Mouse (Mus musculus) heart, adult 2 months (tissue): ENCODE data around the gene Odf3l2. TPM values are rescaled to one million over a fixed set of nuclear protein-coding genes. Genes with fewer than 3 reads are reported as not detected.

Source experiments
- DNase-seq, 2 experiments: peaks; one replicate each; pipeline ENCODE4 v3.0.0; 2021
- H3K27ac ChIP-seq: fragments of 200-600 bp; 2 replicates; pipeline ENCODE4 v1.8.1; 2022
- H3K27me3 ChIP-seq: fragments of 200-500 bp; 2 replicates; pipeline ENCODE4 v1.6.1; 2012; ENCODE audit warnings: mild to moderate bottlenecking, low read length, inconsistent platforms, mixed read lengths; ENCODE audit not compliant: control insufficient read depth, insufficient read depth
- H3K36me3 ChIP-seq: fragments of 200-500 bp; 2 replicates; pipeline ENCODE4 v1.6.1; 2012; ENCODE audit warnings: low read length, inconsistent platforms; ENCODE audit not compliant: control insufficient read depth, insufficient read depth
- H3K4me1 ChIP-seq: fragments of 200-500 bp; 2 replicates; pipeline ENCODE4 v1.6.1; 2011; ENCODE audit warnings: low read length; ENCODE audit not compliant: control insufficient read depth, insufficient read depth
- H3K4me3 ChIP-seq: fragments of 200-600 bp; 2 replicates; pipeline ENCODE4 v1.8.1; 2022
- H3K79me2 ChIP-seq: fragments of 200-500 bp; replicated peaks from 2 replicates; pipeline ENCODE4 v1.6.1; 2012; ENCODE audit warnings: mild to moderate bottlenecking, inconsistent platforms, low read length, moderate library complexity, mixed read lengths; ENCODE audit not compliant: control insufficient read depth, insufficient read depth
- H3K9ac ChIP-seq: fragments of 200-500 bp; 2 replicates; pipeline ENCODE4 v1.6.1; 2012; ENCODE audit warnings: low read depth, mild to moderate bottlenecking, control low read depth, inconsistent platforms, low read length, mixed read lengths
- CTCF ChIP-seq: fragments of 200-600 bp; IDR thresholded peaks from 2 replicates; pipeline ENCODE4 v1.8.1; 2022; ENCODE audit warnings: antibody characterized with exemption, mild to moderate bottlenecking, moderate library complexity
- EP300 ChIP-seq: fragments of 200-500 bp; IDR thresholded peaks from 2 replicates; pipeline ENCODE4 v1.6.1; 2011; ENCODE audit warnings: low read depth, low read length, control low read depth; ENCODE audit not compliant: insufficient read depth
- POLR2A ChIP-seq: fragments of 200-500 bp; IDR thresholded peaks from 2 replicates; pipeline ENCODE4 v1.6.1; 2011; ENCODE audit warnings: mild to moderate bottlenecking, low read depth, low read length, control low read depth; ENCODE audit not compliant: insufficient read depth
- WGBS: fragments of 180-500 bp; shearing (Covaris S2); methylation state at CpG from one replicate; pipeline ENCODE4 v1.1.7; 2018; 5-methylcytosine and 5-hydroxymethylcytosine counted together
- intact Hi-C: fragments of 180-260 bp; cut with DNase I; formaldehyde crosslinking; loops from one replicate; pipeline ENCODE4 v1.15.1; 2025
- polyA plus RNA-seq: library from polyadenylated mRNA; depleted of rRNA; stranded (reverse); fragments of >200 nt; gene quantifications from 2 replicates; pipeline ENCODE4 v1.2.3, GENCODE M21; 2012
- total RNA-seq, 2 experiments: library from RNA; stranded (reverse); gene quantifications; 2 replicates each; pipeline ENCODE4 v1.2.3; 2021

The Odf3l2 gene
- total and polyA plus RNA-seq, 3 experiments, result not detected

GRCm38 (mm10) chr10:79606537-79606936, 39.0 kb downstream of the Odf3l2 start:
- no peak overlapping the region for H3K4me3 ChIP-seq
- no peak overlapping the region for H3K9ac ChIP-seq
- DNase-seq, result no peak
- 0 out of 2 replicates have a peak, but pooled peaks cover 1% of the 10 kb centered on the region for H3K27me3 ChIP-seq
- TF ChIP-seq CTCF, result no peak
- TF ChIP-seq POLR2A, result no peak
- TF ChIP-seq EP300, result no peak
- no peak overlapping the region for H3K27ac ChIP-seq
- 47% methylated on average over 4 of the region's 4 CpGs for WGBS
- H3K4me1 ChIP-seq, result no peaks in the 10 kb centered on the region
- H3K79me2 ChIP-seq, result no peaks in the 10 kb centered on the region
- intact Hi-C loops, result no loop called here
- H3K36me3 ChIP-seq, result no peaks in the 10 kb centered on the region

DNA sequence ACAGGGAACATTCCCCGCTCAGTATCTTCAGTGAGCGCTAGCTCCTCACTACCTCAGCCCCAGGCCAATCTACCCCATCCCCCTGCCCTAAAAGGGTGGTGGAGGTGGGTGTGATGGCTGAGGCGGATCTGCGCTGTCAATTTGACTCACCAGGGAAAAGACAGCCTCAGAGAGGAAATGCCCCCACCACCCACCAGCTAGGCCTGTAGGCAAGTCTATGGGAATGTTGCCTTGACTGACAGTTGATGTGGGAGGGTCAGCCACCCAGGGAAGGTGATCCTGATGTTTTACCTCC, 47.7 kb downstream of the Odf3l2 start:
- H3K4me3 ChIP-seq, result no peak overlapping the region
- no peaks in the 10 kb centered on the region for H3K79me2 ChIP-seq
- no peak for DNase-seq
- no peak overlapping the region for H3K9ac ChIP-seq
- TF ChIP-seq CTCF (no peak), POLR2A (no peak), EP300 (no peak)
- H3K27ac ChIP-seq, result no peak overlapping the region
- intact Hi-C loops, result no loop called here
- H3K27me3 ChIP-seq, result no peaks in the 10 kb centered on the region
- no peaks in the 10 kb centered on the region for H3K4me1 ChIP-seq
- no peaks in the 10 kb centered on the region for H3K36me3 ChIP-seq
- WGBS, result 68% methylated on average over 4 of the region's 4 CpGs

DNA sequence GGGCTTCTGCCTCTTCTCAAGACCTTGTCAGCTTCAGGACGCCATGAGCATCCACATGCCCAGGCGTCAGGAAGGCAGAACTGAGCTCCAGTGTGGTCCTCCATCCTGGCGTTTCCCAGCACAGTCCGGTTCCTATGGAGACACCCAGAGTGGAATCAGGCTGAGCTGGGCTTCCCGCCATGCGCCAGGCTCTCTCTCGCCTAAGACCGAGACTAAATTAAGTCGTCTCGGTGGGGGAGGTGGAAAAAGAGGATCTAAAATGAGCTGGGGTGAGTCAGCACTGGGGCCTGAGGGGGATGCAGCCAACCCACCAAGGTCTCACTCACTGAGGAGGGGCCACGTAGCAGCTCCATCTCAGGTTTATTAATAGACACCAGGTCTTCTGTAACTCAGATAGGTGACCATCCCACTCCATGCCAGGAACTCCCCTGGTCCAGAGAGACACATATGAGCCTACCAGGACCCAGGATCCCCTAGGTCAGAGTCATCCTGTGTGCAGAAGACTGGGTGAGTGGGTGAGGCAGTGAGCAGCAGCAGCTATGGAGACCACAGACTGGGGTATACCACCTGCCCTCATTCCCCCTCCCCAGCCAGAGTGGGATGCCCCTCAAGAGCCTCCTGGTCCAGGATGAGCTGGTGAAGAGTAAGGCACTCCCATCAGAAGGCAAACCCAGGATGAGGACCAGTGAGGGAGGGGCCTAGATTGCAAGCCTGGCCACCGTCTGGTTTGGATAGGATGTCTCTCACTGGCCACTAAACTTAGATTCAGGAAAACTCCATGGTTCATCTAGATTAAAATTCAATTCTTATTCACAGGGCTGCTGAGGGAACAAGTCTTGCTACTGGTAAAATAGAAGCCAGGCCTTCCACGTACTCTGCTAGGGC, 48.2 kb downstream of the Odf3l2 start:
- H3K27me3 ChIP-seq, result no peaks in the 10 kb centered on the region
- no peak overlapping the region for H3K27ac ChIP-seq
- no peaks in the 10 kb centered on the region for H3K79me2 ChIP-seq
- 22% methylated on average over 13 of the region's 13 CpGs for WGBS
- no peak for DNase-seq
- TF ChIP-seq EP300 (no peak), POLR2A (no peak), CTCF (no peak)
- intact Hi-C loops, result no loop called here
- H3K9ac ChIP-seq, result no peak overlapping the region
- H3K4me3 ChIP-seq, result no peak overlapping the region
- no peaks in the 10 kb centered on the region for H3K4me1 ChIP-seq
- no peaks in the 10 kb centered on the region for H3K36me3 ChIP-seq

DNA sequence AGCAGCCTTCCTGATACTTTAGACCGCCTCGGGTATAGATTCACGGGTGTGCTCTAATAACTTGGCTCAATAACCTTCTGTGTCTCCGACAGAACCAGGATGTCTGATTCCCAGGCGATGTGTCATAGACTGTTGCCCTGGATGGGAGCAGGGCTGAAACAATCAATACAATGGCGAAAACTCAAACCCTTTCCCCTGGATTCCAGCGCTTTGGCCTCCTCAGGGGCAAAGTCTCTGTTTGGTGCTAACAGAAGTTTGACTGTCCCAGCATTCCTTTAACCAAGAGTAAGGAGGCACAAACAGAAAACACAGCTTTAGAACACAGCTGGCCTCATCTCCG, 50.0 kb downstream of the Odf3l2 start:
- no peaks in the 10 kb centered on the region for H3K36me3 ChIP-seq
- 52% methylated on average over 8 of the region's 8 CpGs for WGBS
- H3K27ac ChIP-seq, result no peak overlapping the region
- H3K4me1 ChIP-seq, result no peaks in the 10 kb centered on the region
- TF ChIP-seq POLR2A (no peak), CTCF (no peak), EP300 (no peak)
- no peaks in the 10 kb centered on the region for H3K79me2 ChIP-seq
- no peak for DNase-seq
- intact Hi-C loops, result loop anchor here (1.0 to 2.0 kb wide), 2 partner anchors 54 to 73 kb away; partner anchors contain the start of gene Tpgs1
- no peak overlapping the region for H3K4me3 ChIP-seq
- no peak overlapping the region for H3K9ac ChIP-seq
- no peaks in the 10 kb centered on the region for H3K27me3 ChIP-seq

DNA sequence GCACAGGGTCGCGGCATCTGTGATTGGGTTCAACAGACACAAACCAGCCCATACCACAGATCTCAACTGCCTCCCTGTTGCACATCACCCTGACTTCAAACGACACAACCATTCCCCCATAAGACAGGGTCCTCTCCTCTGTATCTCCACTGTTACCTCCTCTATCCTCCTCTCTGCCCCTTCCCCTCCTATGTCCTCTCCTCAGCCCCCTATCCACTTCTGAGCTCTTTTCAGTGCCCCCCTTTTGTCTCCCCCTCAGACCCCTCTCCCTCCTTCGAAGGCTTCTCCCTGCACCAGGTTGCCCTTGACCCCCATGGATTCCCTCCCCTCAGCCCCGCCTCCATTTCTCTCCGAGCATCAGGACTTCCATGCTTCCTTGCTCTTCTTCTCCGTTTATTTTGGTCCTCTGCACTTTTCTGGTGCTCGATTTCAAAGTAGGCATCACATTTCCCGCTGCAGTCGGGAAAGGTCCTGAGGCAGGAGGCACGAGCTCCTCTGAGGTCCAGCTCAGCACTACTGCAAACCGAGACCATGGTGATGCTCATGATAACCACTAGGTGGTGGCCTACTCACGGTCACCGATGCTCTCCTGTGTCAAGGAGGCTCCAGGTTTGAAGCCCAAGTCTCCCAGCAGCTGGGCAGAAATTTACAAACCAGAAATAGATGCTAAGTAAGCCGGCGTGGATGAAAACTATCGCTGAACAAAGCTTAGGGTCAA, 50.5 kb downstream of the Odf3l2 start:
- H3K27ac ChIP-seq, result no peak overlapping the region
- no peaks in the 10 kb centered on the region for H3K79me2 ChIP-seq
- no peak overlapping the region for H3K9ac ChIP-seq
- TF ChIP-seq EP300, result peak; percentile 91
- peak; percentile 90 for TF ChIP-seq CTCF
- TF ChIP-seq POLR2A, result no peak
- no peaks in the 10 kb centered on the region for H3K27me3 ChIP-seq
- peak; percentile 38 to 49 for DNase-seq
- WGBS, result 17% methylated on average over 17 of the region's 17 CpGs
- H3K4me1 ChIP-seq, result no peaks in the 10 kb centered on the region
- no peaks in the 10 kb centered on the region for H3K36me3 ChIP-seq
- intact Hi-C loops, result loop anchor here (1.0 to 2.0 kb wide), 2 partner anchors 54 to 74 kb away; partner anchors contain the start of gene Tpgs1
- H3K4me3 ChIP-seq, result no peak overlapping the region

- H3K79me2 ChIP-seq, result no peaks in the 10 kb centered on the region
- intact Hi-C loops, result loop anchor here (2.0 kb wide), 1 partner anchor 75 kb away; the partner anchor contains the start of gene Tpgs1
Observed at GRCm38 (mm10) chr10:79594111-79594510, 51.4 kb downstream of the Odf3l2 start.

More at GRCm38 (mm10) chr10:79594111-79594510, 51.4 kb downstream of the Odf3l2 start:
- TF ChIP-seq CTCF (no peak), POLR2A (no peak), EP300 (no peak)
- 32% methylated on average over 6 of the region's 6 CpGs for WGBS
- Histone ChIP-seq H3K27me3 (no peaks in the 10 kb centered on the region), H3K36me3 (no peaks in the 10 kb centered on the region), H3K4me3 (no peak overlapping the region), H3K4me1 (no peaks in the 10 kb centered on the region), H3K27ac (no peak overlapping the region), H3K9ac (no peak overlapping the region)
- DNase-seq, result no peak
